Mouse (Mus musculus): ENCODE results near the gene Sema7a.

Gene Sema7a

DNA sequence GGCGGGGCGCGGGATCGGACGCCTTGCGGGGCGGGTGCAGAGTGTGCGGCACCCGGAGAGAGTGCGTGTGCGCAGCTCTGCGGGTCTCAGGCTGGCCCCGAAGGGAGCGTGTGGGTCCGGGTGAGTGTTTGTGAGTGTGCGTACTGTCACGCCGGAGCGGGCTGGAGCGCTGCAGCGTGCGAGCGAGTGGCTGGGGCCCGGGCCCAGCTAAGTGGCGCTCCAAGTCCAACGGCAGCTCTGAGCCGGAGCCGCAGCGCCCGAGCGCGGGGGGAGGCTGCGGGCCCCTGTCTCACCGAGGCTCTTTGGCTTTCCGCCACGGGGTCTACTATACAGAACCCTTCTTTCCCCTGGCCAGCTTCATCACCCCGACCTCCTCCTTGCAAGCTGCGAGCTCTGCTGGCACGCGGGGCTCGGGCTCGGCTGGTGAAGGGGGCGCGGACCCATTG is 460 bp downstream of the Sema7a start:
- DNase-seq = no peak

DNA sequence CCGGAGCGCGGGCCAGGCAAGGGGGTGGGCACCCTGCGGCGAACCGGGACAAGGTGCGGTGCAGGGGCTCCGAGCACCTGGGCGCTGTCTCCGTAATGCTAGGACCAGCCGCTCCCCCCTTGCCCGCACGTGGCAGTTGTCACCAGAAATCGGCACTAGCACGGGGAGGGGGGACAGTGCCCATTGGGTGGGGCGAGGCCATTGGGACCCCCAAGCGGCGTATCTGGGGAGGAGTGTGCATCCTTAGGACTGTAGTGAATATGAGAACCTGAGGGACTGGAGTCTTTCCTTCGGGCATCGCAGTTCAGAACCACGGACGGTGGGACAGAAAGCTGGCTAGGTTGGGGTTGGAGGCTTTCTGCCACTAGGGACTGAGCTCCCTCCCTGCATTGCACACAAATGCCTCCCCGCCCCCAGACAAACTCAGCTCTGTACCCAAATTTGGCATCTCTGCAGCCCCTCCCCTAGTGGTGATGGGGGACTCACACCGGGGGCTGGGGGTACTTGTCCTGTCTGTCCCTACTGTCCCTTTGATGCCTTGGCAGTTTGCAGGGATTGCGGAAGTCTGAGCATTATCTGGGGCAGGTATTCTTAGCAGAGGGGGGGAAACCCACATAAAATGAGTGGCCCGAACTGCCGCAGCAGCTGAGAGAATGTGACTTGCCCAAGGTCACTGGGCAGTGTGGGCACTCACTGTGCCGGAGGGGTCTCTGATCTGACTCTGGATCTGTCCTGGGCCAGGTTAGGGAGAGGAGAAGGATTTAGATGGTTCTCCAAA is 1.1 kb downstream of the Sema7a start:
- DNase-seq = peak; percentile 63

DNA sequence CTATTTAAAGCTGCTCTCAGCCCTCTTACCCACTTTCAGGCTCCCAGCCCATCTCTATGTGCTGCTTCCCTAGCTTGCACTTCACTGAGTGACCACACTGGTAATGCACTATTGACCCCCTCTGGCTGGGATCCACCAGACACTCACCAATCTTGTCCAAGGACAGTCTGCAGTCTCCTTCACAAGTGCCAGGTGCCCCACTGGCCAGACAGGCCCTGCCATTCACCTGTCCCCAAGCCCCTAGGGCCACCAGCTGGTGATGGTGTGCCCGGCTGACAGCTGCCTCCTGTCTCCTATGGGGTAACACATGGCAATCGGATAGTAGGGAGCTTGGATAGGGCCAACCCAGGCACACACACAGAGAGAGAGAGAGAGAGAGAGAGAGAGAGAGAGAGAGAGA is 2.1 kb downstream of the Sema7a start:
- DNase-seq = no peak

DNA sequence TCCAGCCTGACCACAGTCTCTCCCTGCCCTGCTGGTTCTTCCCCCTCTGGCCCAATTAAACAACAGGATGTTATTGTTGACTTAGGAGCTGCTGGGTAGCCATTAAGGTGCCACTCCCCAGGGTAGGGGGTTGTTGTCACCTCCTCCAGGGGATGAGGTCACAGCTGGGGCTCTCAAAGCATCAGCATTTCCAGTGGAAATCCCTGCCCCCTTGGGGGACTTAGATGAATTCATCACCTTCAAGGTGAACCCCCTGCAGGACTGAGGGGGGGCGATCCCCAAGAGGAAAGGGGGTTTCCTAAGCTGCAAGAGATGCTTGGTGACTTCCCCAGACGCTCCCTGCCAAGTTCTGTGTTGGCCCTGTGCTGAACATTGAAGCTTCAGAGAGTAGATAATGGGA is 3.2 kb downstream of the Sema7a start:
- no peak for DNase-seq

DNA sequence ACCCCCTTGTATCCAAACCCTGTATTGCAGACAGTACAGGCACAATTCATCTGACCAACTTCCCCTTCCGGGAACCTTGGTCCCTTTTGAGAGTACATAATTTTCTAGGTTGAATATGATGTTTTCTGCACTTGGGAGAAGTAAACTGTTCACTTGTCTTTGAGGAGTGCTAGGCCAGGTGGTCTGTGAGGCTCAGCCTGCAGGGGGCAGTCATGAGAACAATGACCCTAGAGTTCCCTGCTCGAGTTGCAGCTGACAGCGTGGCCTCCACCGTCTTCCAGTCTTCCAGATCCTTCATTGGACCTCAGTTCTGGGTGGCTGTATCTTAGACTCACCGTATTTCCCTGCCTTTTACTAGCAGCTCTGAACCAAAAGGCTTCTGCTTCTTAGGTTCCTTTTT is 4.7 kb downstream of the Sema7a start:
- peak; percentile 89 for DNase-seq

DNA sequence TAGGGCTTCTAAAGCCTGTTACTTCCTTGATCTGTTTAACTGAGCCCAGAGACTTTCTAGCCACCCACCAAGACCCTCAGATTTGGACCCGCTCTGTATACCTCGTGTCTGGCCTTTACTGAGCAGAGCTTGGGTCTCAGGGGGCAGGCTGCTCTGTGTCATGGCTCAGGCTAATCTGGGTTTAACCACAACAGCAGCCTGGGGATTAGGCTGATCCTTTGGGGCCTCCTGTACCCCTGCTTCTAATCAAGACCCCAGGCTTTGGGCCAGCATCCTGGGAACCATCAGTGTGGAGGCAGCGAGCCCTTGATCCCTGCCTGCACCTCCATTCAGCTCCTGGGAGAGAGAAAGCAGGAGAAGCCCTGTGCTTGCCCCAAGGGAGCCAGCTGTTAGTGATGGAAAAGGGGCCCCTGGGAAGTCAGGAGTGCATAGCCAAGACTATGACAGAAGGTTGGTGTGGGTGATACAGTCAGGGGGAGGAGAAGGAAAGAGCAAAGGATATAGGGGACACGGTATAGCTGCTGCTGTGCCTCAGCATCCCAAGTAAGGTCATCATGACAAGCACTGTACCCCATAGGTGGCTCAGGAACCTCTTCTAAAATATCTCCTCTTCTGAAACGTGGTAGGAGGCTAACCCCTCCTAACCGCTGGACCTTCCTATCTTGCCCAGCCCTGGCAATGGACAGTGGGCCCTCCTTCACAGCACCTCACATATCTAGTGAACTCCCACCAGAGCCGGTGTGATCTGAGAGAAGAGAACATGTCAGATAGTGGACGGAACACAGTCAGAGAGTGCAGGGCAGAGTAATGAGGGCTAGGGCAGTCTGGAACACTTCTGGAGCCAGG is 6.1 kb downstream of the Sema7a start:
- no peak for DNase-seq

DNA sequence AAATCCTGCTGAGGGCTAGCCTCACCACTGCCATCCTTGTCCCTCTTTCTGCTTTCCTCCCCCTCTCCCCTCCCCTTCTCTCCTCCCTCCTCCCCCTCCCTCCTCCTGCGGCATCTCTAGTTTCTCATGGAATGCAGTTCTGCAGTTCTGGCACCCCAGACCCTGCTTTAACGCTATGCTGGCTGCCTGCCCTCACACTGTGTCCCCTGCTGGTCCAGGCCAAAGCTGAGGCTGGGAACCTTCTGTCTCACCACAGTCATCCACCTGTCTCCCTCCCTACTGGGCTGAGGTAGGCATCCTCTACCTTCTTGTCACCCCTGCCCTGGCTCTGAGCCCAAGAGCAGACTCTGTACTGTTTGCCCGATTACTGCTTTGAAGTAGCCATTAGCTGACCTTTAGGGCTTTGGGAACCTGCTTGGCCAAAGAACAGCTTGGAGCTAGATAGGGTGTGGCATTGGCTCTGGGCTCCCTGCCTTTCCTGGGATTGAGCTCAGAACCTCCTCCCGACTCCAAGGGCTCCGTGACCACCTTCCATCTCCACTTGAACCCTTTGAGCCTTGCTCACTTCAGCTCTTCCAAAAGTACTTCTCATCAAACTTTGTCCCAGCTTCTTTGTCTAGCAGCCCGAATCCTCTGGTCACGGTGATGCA is 7.6 kb downstream of the Sema7a start:
- no peak for DNase-seq

DNA sequence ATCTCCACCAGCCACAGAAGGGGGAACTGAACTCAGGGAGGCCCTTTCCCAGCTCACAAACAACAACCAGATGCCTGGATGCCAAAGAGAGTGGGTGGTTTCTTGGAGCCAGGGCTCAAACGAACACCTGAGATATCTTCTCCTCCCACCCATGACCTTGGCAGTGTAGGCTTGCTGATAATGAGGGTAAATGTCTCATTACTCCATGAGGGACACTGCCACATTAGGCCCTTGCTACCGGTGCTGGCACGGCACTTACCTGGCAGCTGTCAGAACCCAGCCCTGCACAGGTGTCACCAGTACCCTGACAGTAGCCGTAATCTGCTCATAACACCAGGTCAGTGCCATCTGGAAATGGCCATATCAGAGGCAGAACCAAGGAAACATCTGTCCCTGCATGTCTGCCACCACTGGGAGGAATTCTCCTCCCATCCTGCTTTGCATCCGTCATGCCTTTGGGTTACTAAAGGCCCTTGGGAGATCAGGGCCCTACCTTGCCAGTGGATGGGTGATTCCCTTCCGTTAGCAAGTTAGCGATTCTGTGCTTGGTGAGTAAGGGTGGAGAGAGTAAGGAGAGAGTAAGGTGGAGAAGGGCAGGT is 8.5 kb downstream of the Sema7a start:
- no peak for DNase-seq

DNA sequence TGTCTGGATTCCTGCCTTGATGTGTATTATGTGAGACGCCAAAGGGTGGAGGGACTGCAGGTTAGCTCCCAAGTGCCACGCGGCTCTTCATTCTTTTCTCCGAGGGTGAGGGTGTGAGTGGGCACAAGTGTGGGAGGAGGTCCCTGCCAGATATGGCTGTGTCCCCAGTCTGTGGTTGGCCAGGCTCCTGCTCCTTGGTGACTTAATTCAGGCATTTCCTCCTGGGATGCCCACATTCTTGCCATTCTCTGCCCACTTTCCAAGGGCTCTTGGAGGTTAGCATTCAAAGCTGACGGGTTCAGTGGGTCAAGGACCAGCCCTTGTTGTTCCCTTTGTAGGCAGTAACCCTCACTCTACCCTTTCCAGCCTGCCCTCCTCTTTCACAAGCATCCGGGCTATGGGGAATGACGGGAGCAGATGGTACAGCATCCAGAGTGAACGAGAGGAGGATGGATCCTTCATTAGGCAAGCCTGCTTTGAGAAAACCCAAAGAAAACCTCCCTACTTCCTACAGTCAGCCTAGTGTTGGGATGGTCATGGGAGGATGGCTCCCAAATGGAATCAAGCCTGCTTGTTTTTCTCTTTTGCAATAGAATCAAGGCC is 9.3 kb downstream of the Sema7a start:
- no peak for DNase-seq

DNA sequence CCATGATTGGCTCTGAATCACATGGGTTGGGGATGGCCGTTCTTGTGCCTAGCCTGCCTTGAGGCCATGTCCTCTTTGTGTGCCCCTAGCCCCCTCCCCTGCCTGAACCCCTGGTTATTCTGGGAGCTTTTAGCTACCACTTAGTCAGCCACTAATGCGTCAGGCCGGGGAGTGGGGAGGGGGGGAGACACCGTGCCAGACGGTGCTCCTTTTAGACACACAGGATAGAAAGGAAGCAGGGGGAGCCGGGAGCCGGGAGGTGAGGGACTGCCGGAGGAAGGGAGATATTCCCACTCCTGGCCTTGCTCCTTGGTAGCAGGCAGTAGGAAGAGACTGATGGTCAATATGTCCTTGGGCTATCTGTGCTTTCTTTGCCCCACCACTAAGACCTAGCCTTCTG is 10.0 kb downstream of the Sema7a start:
- no peak for DNase-seq

DNA sequence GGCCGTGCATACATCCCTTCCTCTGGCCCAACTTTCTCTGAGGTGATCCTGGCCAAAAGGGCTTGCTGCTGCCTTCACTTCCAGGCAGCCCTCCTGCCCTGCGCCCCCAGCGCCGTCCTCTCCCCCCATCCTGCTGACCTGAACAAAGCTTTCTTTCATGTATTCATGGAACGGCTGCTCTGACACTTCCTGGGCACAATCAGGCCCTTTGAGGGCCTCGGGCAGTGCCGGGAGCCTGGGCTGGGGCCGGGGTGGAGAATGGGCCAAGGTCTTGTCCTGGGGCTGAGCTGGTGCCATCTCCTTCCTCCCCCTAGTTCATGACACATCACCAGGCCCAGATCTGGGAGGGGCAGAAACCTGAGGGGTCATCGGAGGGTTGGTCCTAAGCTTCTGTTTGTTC is 10.6 kb downstream of the Sema7a start:
- no peak for DNase-seq

DNA sequence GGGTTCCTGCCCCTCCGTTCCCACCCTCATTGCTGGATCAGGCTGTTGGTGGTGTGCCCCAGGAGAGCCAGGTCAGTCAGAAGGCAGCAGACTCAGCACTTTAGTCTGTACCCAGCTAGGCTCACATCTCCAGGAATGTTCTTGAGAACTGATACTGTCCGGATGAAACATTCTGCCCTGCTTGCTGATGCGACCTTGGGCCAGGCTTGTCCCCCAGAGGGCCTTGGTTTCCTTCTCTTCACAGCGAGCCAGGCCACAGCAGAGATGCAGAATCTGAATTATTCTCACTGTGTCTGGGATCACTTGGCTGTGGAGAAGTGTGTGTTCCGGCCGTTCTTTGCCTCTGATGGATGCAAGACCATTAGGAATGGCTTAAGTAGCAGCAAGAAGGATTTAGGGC is 12.1 kb downstream of the Sema7a start:
- no peak for DNase-seq

DNA sequence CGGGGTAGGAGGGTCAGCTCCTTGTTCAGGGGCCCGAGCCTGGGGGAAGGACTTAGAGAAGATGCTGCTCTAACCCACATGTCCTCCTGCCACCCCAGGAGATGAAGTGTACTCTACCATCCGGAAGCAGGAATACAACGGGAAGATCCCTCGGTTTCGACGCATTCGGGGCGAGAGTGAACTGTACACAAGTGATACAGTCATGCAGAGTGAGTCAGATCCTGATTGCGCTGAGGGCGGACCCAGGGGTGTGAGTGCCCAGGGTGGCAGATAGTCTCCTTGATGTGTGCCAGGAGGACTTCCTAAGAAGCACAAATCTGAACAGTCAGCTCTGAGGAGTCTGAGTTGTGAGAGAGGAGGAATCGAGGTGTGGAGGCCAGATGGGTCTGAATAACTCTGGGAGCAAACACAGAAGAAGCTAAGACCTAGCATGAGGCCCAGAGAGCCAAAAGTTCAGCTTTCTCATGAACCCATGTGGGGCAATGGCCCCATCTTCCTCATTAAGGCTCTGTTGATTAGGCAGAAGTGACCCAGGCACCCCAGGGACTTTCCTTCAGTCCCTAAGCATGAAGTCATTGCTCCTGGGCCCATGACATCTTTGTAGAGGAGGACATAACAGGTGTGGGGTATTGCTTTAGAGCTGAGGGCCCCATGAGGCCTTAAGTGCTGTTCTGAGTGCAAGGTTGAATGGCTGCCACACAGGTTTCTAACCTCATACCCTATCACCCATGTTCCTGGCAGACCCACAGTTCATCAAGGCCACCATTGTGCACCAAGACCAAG is 15.2 kb downstream of the Sema7a start:
- DNase-seq = no peak

DNA sequence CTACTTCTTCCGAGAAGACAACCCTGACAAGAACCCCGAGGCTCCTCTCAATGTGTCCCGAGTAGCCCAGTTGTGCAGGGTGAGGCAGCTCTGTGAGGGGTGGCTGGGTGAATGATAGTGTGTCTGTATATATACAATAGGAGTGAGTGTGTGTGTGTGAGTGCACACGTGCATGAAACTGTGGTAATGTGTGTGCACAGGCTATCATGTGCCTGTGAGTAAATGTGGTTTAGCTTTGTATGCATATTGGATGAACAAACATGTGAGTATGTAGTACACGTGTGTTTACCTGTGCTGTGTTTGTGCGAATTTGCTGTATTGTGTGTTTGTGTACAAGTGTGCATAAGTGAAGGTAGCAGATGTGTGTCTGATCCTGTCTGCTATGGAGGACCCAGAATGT is 15.9 kb downstream of the Sema7a start:
- no peak for DNase-seq

DNA sequence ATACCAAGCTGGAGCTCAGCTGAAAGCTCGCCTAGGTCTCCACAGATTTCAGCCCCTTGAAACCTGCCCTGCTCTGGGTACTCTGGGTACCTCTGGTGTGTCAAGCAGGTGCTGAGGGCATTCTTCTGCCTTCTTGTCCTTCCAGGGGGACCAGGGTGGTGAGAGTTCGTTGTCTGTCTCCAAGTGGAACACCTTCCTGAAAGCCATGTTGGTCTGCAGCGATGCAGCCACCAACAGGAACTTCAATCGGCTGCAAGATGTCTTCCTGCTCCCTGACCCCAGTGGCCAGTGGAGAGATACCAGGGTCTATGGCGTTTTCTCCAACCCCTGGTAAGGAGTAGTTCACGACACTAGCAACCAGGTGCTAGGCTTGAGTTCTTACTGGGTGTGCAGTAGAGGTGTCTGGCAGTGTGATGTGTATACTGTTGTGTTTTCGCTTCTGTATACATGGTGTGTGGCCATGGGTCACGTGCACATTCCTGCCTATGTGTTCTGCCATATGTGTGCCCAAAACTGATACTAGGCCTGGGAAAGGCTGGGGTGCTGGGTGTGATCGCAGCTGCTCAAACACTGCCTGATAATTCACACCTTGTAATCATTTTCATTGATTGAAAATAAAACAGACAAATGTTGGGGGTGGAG is 16.4 kb downstream of the Sema7a start:
- peak; percentile 48 for DNase-seq

DNA sequence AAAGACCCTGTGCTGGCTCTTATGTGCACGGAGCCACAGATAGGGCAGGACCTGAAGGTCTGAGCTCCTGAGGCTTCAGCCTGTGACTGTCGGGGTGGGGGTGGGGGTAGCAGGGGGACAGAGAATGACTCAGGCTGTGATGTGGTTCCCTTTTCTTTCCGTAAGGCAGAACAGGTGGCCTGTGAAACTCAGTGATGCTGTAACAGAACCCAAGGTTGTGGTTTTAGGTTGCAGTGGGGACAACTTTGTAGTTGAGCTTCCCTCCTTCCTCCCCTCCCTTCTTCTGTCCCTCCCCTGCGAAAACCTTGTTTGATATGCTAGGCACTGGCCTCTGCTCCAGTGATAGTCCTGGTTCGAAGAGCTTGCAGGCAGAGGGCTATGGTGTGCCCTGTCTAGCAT is 16.9 kb downstream of the Sema7a start:
- DNase-seq = peak; percentile 81

DNA sequence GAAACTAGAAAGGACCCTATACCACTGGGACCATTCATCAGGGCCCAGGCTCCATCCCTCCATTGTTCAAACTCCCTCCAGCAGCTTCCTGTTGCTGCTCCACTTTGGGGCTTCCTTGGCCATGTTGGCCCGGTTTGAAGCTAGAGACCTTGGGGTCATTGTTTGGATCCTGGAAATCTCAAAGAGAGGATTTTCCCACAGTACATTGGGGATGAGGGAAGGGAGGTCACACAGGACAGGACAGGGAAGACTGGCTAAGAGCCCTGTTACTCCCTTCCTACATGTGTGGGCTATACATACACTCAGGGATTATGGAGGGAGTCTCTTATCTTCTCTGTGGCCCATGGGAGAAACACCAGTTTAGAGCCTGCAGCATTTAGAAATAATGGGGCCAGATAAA is 18.7 kb downstream of the Sema7a start:
- no peak for DNase-seq

DNA sequence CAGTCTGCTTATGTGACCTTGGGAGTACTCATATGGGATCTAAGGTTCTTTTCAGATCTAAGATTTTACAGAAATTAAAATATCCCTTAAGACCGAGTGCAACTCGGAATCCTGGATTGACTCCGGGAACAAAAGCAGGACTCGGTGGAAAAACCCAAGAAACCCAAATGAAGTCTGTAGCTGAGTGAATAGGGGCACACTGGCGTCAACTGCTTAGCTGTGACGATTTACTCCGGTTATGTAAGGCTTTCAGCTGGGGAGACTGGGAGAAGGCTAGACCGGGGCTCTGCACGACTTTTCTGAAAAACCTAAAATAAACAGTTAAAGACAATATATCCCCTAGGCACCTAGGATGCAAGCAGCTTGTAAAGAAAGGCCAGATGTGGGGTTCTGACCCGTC is 19.5 kb downstream of the Sema7a start:
- no peak for DNase-seq

DNA sequence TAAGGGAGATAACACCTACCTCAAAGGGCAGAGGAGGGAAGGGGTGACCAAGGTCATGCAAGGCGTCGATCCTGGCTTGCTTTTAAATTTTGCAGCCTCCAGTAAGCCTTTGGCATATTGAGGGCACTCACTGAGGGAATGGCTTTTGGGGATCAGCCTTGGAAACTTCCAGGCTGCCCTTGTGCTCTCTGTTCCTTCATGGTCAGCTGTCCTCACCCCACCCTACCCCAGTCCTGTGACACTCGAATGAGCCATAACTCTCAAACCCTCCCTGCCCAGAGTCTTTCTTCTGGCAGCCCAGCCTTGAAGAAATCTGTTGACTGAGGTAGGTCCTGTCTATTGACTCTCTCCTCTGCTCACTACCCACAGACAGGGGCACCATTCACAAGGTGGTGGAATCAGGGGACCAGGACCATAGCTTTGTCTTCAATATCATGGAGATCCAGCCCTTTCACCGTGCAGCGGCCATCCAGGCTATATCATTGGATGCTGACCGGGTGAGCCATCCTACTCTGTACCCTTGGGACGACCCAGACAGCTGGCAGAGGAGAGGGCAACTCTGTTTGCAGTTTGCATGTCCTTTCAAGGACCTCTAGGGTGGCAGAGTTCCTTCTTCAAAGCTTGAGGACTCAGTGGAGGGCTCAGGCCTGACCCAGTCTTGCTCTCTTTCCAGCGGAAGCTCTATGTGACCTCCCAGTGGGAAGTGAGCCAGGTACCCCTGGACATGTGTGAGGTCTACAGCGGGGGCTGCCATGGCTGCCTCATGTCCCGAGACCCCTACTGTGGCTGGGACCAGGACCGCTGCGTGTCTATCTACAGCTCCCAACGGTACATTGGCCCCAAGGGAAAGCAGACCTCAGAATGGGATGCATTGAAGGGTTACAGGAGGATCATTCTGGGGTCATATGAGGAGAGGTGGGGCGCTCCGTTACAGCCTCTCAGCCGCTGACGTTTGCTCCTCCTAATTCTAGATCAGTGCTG is 20.3 kb downstream of the Sema7a start:
- no peak for DNase-seq

DNA sequence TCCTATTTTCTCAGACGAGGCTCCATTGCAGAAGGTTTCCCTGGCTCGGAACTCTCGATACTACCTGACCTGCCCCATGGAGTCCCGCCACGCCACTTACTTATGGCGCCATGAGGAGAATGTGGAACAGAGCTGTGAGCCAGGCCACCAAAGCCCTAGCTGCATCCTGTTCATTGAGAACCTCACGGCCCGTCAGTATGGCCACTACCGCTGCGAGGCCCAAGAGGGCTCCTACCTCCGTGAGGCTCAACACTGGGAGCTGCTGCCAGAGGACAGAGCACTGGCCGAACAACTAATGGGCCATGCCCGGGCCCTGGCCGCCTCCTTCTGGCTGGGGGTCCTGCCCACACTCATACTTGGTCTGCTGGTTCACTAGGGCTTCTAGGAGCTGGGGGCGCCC is 21.3 kb downstream of the Sema7a start:
- no peak for DNase-seq
